Mouse (Mus musculus): ENCODE results near the gene Wscd2.

DNA sequence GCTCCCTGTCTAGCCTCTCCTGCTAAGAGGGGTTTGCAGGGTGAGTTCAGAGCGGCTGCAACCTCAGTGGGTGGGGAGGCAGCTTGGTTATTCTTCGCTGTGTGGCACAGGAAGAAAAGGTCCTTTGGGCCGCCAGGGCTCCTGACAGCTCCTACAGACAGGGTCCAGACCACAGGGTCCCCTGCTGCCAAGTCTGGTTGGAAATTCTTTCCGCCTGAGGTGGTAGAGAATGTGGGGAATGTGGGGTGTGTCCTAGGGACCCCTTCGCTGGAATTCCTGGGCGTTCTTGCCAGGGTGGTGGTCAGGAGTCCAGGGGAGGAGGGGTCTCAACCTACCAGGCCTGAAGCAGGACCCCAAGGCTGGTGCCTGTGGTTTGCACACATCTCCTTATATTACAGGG, 13.3 kb upstream of the Wscd2 start:
- TF ChIP-seq POLR2A (IDR thresholded peaks at IDR 0.05; ENCODE audit: insufficient read length, low read depth) (no peak), POLR2AphosphoS2 (IDR thresholded peaks at IDR 0.05; ENCODE audit: insufficient read length, low read depth) (no peak)
